11 mouse cellular contexts compared by ENCODE assay signal in genomic region chr10:19811436-19812172, GRCm38 (mm10). TPM values are rescaled to one million over a fixed set of nuclear protein-coding genes. Genes with fewer than 3 reads are reported as not detected.
DNase-seq lines count a peak whose midpoint lies in the region; ATAC-seq lines count a peak whose summit lies in the region.
"Had no signal": no experiment of that assay in that cellular context is flagged by ENCODE, and none has a peak within 500 bp of the region (broad histone marks: within the 10 kb centered on the region; RNA-seq: fewer than 3 reads in every experiment).

No protein-coding gene starts in this region.

- no peaks in the 10 kb centered on the region for H3K9me3 ChIP-seq in kidney, embryonic 14.5 days (ENCODE audit: control insufficient read depth, low read length)

- no peak overlapping the region for H3K4me3 ChIP-seq in kidney, embryonic 14.5 days (ENCODE audit: low read length)

- no peak; the same call in 1 of the 2 replicates for ATAC-seq in kidney, embryonic 14.5 days (ENCODE audit: low FRiP score, low TSS enrichment)
- ATAC-seq in megakaryocyte, adult 5-6 weeks (ENCODE audit: poor library complexity, severe bottlenecking), result 0 out of 2 replicates have a peak, but pooled peaks have one; percentile 38

- H3K36me3 ChIP-seq in kidney, embryonic 14.5 days (ENCODE audit: control insufficient read depth, insufficient read depth, low read length), result no peaks in the 10 kb centered on the region

- no peaks in the 10 kb centered on the region for H3K4me1 ChIP-seq in kidney, embryonic 14.5 days (ENCODE audit: control insufficient read depth, insufficient read depth, low read length)

- H3K9ac ChIP-seq in kidney, embryonic 14.5 days (ENCODE audit: low read depth, low read length), result no peak overlapping the region

- H3K4me2 ChIP-seq in kidney, embryonic 14.5 days (replicated peaks; ENCODE audit: low read depth, low read length), result no peak overlapping the region

- DNase-seq in adrenal gland, postnatal 10 days, result peak; percentile 49
- no peak for DNase-seq in adrenal gland, adult 2 months
- DNase-seq in kidney, postnatal 14 days, result peak; percentile 10
- peak; percentile 38 for DNase-seq in NIH3T3 (ENCODE audit: low read depth)
- DNase-seq in fibroblast of lung, adult 2 months (ENCODE audit: low read depth), result peak; percentile 12
- DNase-seq in gastrocnemius, postnatal 36 days, result no peak

- H3K27me3 ChIP-seq in kidney, embryonic 14.5 days (ENCODE audit: control insufficient read depth, insufficient read depth, low read length), result no peaks in the 10 kb centered on the region

- intact Hi-C loops in gastrocnemius, postnatal 36 days (cut with DNase I), result no loop called here

- 63% methylated on average over 9 of the region's 9 CpGs for WGBS in kidney, embryonic 14.5 days

- H3K27ac ChIP-seq in kidney, embryonic 14.5 days (ENCODE audit: low read depth, low read length), result no peak overlapping the region
- H3K27ac ChIP-seq: macrophage had no signal

RNA-seq across cellular contexts. Expression of gene Slc35d3, which starts 39.7 kb away (rescaled TPM):
- 10 to 100 TPM; 10.2 to 11.7 TPM for total RNA-seq in adrenal gland, postnatal 10 days (2021)
- total RNA-seq in adrenal gland, adult 2 months (2021), result 10 to 100 TPM in 1 of 2 experiments, 1 to 10 TPM in 1; 7.9 to 14.5 TPM
- 39.9 and 40.1 TPM in 2 replicates for polyA plus RNA-seq in adrenal gland, adult 2 months (2012; rRNA removed)
- polyA plus RNA-seq in kidney, embryonic 14.5 days (2014; fragmentation: Nextera tagmentation; extraction: Ambion mirVana), result 0.08 and 0.40 TPM in 2 replicates
- total RNA-seq in megakaryocyte, adult 5-6 weeks (2015), result not detected in 2 replicates
- 0.07 and 0.24 TPM in 2 replicates for total RNA-seq in megakaryocyte, adult 5-6 weeks (2017)
- total RNA-seq in gastrocnemius, postnatal 36 days (2021), result not detected
- polyA plus RNA-seq: gonadal fat pad, adult 2 months; testis, adult 2 months had no signal

Comparison
In these comparisons a context has a peak if more than half of its experiments do, and no peak if none do; other contexts are left out.
1. DNase-seq: peak in adrenal gland, postnatal 10 days (single experiment), kidney, postnatal 14 days (single experiment), NIH3T3 (single experiment) and fibroblast of lung, adult 2 months (single experiment); none in adrenal gland, adult 2 months (single experiment) and gastrocnemius, postnatal 36 days (0 of 2).
2. RNA of gene Slc35d3, which starts 39.7 kb away (total RNA-seq): 7.9 to 14.5 TPM in adrenal gland, adult 2 months and 10.2 to 11.7 TPM in adrenal gland, postnatal 10 days; 0.07 to 0.24 TPM in megakaryocyte, adult 5-6 weeks and not detected in gastrocnemius, postnatal 36 days; every median in the first group is over 4 times any median in the second.